20 mouse cellular contexts compared by ENCODE assay signal in genomic region chr17:83308451-83308850, GRCm38 (mm10). TPM values are rescaled to one million over a fixed set of nuclear protein-coding genes. Genes with fewer than 3 reads are reported as not detected.
A peak's percentile ranks its signal among the peaks of the same experiment; 100 is the strongest.
DNase-seq lines count a peak whose midpoint lies in the region; ATAC-seq and TF ChIP-seq lines count a peak whose summit lies in the region.
"Had no signal": no experiment of that assay in that cellular context is flagged by ENCODE, and none has a peak within 500 bp of the region (broad histone marks: within the 10 kb centered on the region; RNA-seq: fewer than 3 reads in every experiment).

No protein-coding gene starts in this region.

- H3K79me2 ChIP-seq in liver, adult 2 months (ENCODE audit: control insufficient read depth, insufficient read depth, low read length) = no peaks in the 10 kb centered on the region

- H3K36me3 ChIP-seq in liver, adult 2 months (ENCODE audit: control insufficient read depth, insufficient read depth, low read length) = no peaks in the 10 kb centered on the region
- H3K36me3 ChIP-seq in liver, embryonic 12.5 days = no peaks in the 10 kb centered on the region
- no peaks in the 10 kb centered on the region for H3K36me3 ChIP-seq in intestine, embryonic 16.5 days (ENCODE audit: control insufficient read depth, insufficient read depth, low read length)
- H3K36me3 ChIP-seq in limb, embryonic 12.5 days = no peaks in the 10 kb centered on the region
- no peaks in the 10 kb centered on the region for H3K36me3 ChIP-seq in stomach, embryonic 15.5 days
- no peaks in the 10 kb centered on the region for H3K36me3 ChIP-seq in midbrain, embryonic 15.5 days (replicated peaks)
- H3K36me3 ChIP-seq in midbrain, embryonic 13.5 days = no peaks in the 10 kb centered on the region
- H3K36me3 ChIP-seq: forebrain, embryonic 15.5 days; heart, embryonic 13.5 days; hindbrain, embryonic 13.5 days; midbrain, embryonic 12.5 days had no signal

- 31% methylated on average over 4 of the region's 4 CpGs for WGBS in liver, adult 2 months
- 50% methylated on average over 4 of the region's 4 CpGs for WGBS in liver, embryonic 12.5 days (ENCODE audit: insufficient replicate concordance)
- 43% methylated on average over 4 of the region's 4 CpGs for WGBS in intestine, embryonic 16.5 days
- 36% methylated on average over 4 of the region's 4 CpGs for WGBS in limb, embryonic 12.5 days
- 61% methylated on average over 4 of the region's 4 CpGs for WGBS in stomach, embryonic 15.5 days
- 46% methylated on average over 4 of the region's 4 CpGs for WGBS in midbrain, embryonic 15.5 days
- whole genome bisulfite sequencing in midbrain, embryonic 13.5 days = 50% methylated on average over 4 of the region's 4 CpGs

- peaks cover 10% of the 10 kb centered on the region for H3K4me1 ChIP-seq in liver, adult 2 months (ENCODE audit: control insufficient read depth, insufficient read depth, low read length)
- peaks cover 38% of the 10 kb centered on the region for H3K4me1 ChIP-seq in liver, embryonic 12.5 days
- peaks cover 30% of the 10 kb centered on the region for H3K4me1 ChIP-seq in intestine, embryonic 16.5 days (ENCODE audit: control insufficient read depth, insufficient read depth, low read length)
- H3K4me1 ChIP-seq in limb, embryonic 12.5 days (replicated peaks) = peaks cover 57% of the 10 kb centered on the region
- H3K4me1 ChIP-seq in stomach, embryonic 15.5 days = peaks cover 17% of the 10 kb centered on the region; the same call in 1 of the 2 replicates
- H3K4me1 ChIP-seq in midbrain, embryonic 15.5 days = peaks cover 10% of the 10 kb centered on the region
- H3K4me1 ChIP-seq in midbrain, embryonic 13.5 days (replicated peaks) = peaks cover 21% of the 10 kb centered on the region

- TF ChIP-seq POLR2A in liver, adult 2 months (IDR thresholded peaks at IDR 0.05; ENCODE audit: extremely low read depth, insufficient read depth, low read length) = no peak

- DNase-seq in liver, adult 2 months (ENCODE audit: extremely low read depth, low read depth, low spot score) = peak; percentile 79
- no peak for DNase-seq in layer of hippocampus, adult 18-20 months (ENCODE audit: low spot score in 2 of 2)
- DNase-seq: adrenal gland, adult 8-10 months; cerebellum, adult 2 months; cerebellum, postnatal 25 days; heart, postnatal 36 days; kidney, adult 9 months; lung, adult 18-20 months; lung, postnatal 14 days; thymus, postnatal 14 days had no signal

- no peak for ATAC-seq in liver, embryonic 12.5 days
- peak; percentile 90 for ATAC-seq in intestine, embryonic 16.5 days
- no peak; the same call in 1 of the 2 replicates for ATAC-seq in limb, embryonic 12.5 days (ENCODE audit: insufficient number of reproducible peaks, insufficient read depth, low FRiP score, low TSS enrichment, low read depth)
- ATAC-seq in stomach, embryonic 15.5 days (ENCODE audit: insufficient read depth, low FRiP score, low read depth) = peak; percentile 34; the same call in 1 of the 2 replicates
- no peak for ATAC-seq in midbrain, embryonic 15.5 days (replicated peaks)
- no peak for ATAC-seq in midbrain, embryonic 13.5 days
- ATAC-seq: forebrain, embryonic 15.5 days had no signal

- H3K9me3 ChIP-seq in liver, embryonic 12.5 days (replicated peaks) = no peaks in the 10 kb centered on the region
- H3K9me3 ChIP-seq in intestine, embryonic 16.5 days (ENCODE audit: control insufficient read depth, low read length) = no peaks in the 10 kb centered on the region
- H3K9me3 ChIP-seq in limb, embryonic 12.5 days = no peaks in the 10 kb centered on the region
- no peaks in the 10 kb centered on the region for H3K9me3 ChIP-seq in stomach, embryonic 15.5 days
- H3K9me3 ChIP-seq in midbrain, embryonic 15.5 days = no peaks in the 10 kb centered on the region
- H3K9me3 ChIP-seq in midbrain, embryonic 13.5 days = no peaks in the 10 kb centered on the region
- H3K9me3 ChIP-seq: forebrain, embryonic 15.5 days; heart, embryonic 13.5 days; hindbrain, embryonic 13.5 days; midbrain, embryonic 12.5 days had no signal

- TF ChIP-seq CTCF in liver, adult 2 months (IDR thresholded peaks at IDR 0.05; ENCODE audit: low read depth, low read length) = no peak

- no peak overlapping the region for H3K4me3 ChIP-seq in liver, adult 2 months (ENCODE audit: insufficient read depth, low read depth, low read length)
- H3K4me3 ChIP-seq in liver, embryonic 12.5 days = no peak overlapping the region
- no peak overlapping the region for H3K4me3 ChIP-seq in intestine, embryonic 16.5 days (ENCODE audit: low read length)
- no peak overlapping the region for H3K4me3 ChIP-seq in limb, embryonic 12.5 days (replicated peaks)
- no peak overlapping the region for H3K4me3 ChIP-seq in stomach, embryonic 15.5 days (replicated peaks)
- H3K4me3 ChIP-seq in midbrain, embryonic 15.5 days = no peak overlapping the region
- H3K4me3 ChIP-seq in midbrain, embryonic 13.5 days (replicated peaks) = no peak overlapping the region
- H3K4me3 ChIP-seq: forebrain, embryonic 15.5 days; heart, embryonic 13.5 days; hindbrain, embryonic 13.5 days; midbrain, embryonic 12.5 days had no signal

- H3K9ac ChIP-seq in liver, adult 2 months (ENCODE audit: low read depth, low read length) = no peak overlapping the region
- H3K9ac ChIP-seq in liver, embryonic 12.5 days = no peak overlapping the region
- 0 out of 2 replicates have a peak overlapping the region, but pooled peaks have one; percentile 27 for H3K9ac ChIP-seq in intestine, embryonic 16.5 days (ENCODE audit: low read depth, low read length)
- no peak overlapping the region for H3K9ac ChIP-seq in limb, embryonic 12.5 days (replicated peaks)
- no peak overlapping the region for H3K9ac ChIP-seq in stomach, embryonic 15.5 days
- H3K9ac ChIP-seq in midbrain, embryonic 15.5 days = no peak overlapping the region
- H3K9ac ChIP-seq in midbrain, embryonic 13.5 days (replicated peaks) = no peak overlapping the region
- H3K9ac ChIP-seq: forebrain, embryonic 15.5 days; heart, embryonic 13.5 days; hindbrain, embryonic 13.5 days; midbrain, embryonic 12.5 days had no signal

- no peak overlapping the region for H3K4me2 ChIP-seq in liver, embryonic 12.5 days
- H3K4me2 ChIP-seq in intestine, embryonic 16.5 days (ENCODE audit: low read depth, low read length) = no peak overlapping the region
- 0 out of 2 replicates have a peak overlapping the region, but pooled peaks have one; percentile 4 for H3K4me2 ChIP-seq in limb, embryonic 12.5 days
- no peak overlapping the region for H3K4me2 ChIP-seq in stomach, embryonic 15.5 days
- no peak overlapping the region for H3K4me2 ChIP-seq in midbrain, embryonic 15.5 days
- no peak overlapping the region for H3K4me2 ChIP-seq in midbrain, embryonic 13.5 days (replicated peaks)
- H3K4me2 ChIP-seq: forebrain, embryonic 15.5 days; heart, embryonic 13.5 days; hindbrain, embryonic 13.5 days; midbrain, embryonic 12.5 days had no signal

- H3K27ac ChIP-seq in liver, adult 2 months (replicated peaks; ENCODE audit: insufficient read depth, low read depth, low read length) = peak overlapping the region; percentile 45; the same call in 1 of the 2 replicates
- H3K27ac ChIP-seq in liver, embryonic 12.5 days = no peak overlapping the region
- H3K27ac ChIP-seq in intestine, embryonic 16.5 days (ENCODE audit: low read length) = peak overlapping the region; percentile 96
- H3K27ac ChIP-seq in limb, embryonic 12.5 days = peak overlapping the region; percentile 75
- peak overlapping the region; percentile 81 for H3K27ac ChIP-seq in stomach, embryonic 15.5 days
- no peak overlapping the region for H3K27ac ChIP-seq in midbrain, embryonic 15.5 days
- no peak overlapping the region for H3K27ac ChIP-seq in midbrain, embryonic 13.5 days
- H3K27ac ChIP-seq: forebrain, embryonic 15.5 days; heart, embryonic 13.5 days; hindbrain, embryonic 13.5 days; midbrain, embryonic 12.5 days had no signal

- no peaks in the 10 kb centered on the region for H3K27me3 ChIP-seq in liver, adult 2 months (ENCODE audit: control insufficient read depth, insufficient read depth, low read length)
- peaks cover 38% of the 10 kb centered on the region for H3K27me3 ChIP-seq in liver, embryonic 12.5 days (replicated peaks)
- no peaks in the 10 kb centered on the region for H3K27me3 ChIP-seq in intestine, embryonic 16.5 days (replicated peaks; ENCODE audit: control insufficient read depth, insufficient read depth, low read length)
- no peaks in the 10 kb centered on the region for H3K27me3 ChIP-seq in limb, embryonic 12.5 days
- no peaks in the 10 kb centered on the region for H3K27me3 ChIP-seq in stomach, embryonic 15.5 days (replicated peaks)
- no peaks in the 10 kb centered on the region for H3K27me3 ChIP-seq in midbrain, embryonic 15.5 days (replicated peaks)
- H3K27me3 ChIP-seq in midbrain, embryonic 13.5 days = peaks cover 10% of the 10 kb centered on the region; the same call in 1 of the 2 replicates
- H3K27me3 ChIP-seq: forebrain, embryonic 15.5 days; heart, embryonic 13.5 days had no signal

RNA-seq across cellular contexts. Expression of gene Eml4, which starts 42.3 kb away (rescaled TPM):
- total RNA-seq in liver, adult 2 months (2014; rRNA removed) = 8.1 and 8.9 TPM in 2 replicates
- 3.2 and 4.1 TPM in 2 replicates for polyA plus RNA-seq in liver, adult 2 months (2012; rRNA removed)
- polyA plus RNA-seq in liver, embryonic 12.5 days (2016; fragmentation: Nextera tagmentation; extraction: Ambion mirVana) = 13.5 and 15.1 TPM in 2 replicates
- polyA plus RNA-seq in intestine, embryonic 16.5 days (2015; fragmentation: Nextera tagmentation; extraction: Ambion mirVana) = 26.3 and 28.8 TPM in 2 replicates
- polyA plus RNA-seq in limb, embryonic 12.5 days (2016; fragmentation: Nextera tagmentation; extraction: Ambion mirVana) = 70.8 and 74.8 TPM in 2 replicates
- polyA plus RNA-seq in stomach, embryonic 15.5 days (2015; fragmentation: Nextera tagmentation; extraction: Ambion mirVana) = 30.5 and 31.1 TPM in 2 replicates
- 10 to 100 TPM; 24.1 to 24.4 TPM for total RNA-seq in layer of hippocampus, adult 18-20 months (2021)
- 34.0 and 35.2 TPM in 2 replicates for polyA plus RNA-seq in midbrain, embryonic 15.5 days (2015; fragmentation: Nextera tagmentation; extraction: Ambion mirVana)
- 29.2 and 35.1 TPM in 2 replicates for polyA plus RNA-seq in midbrain, embryonic 13.5 days (2015; fragmentation: Nextera tagmentation; extraction: Ambion mirVana)

Comparison
In these comparisons a context has a peak if more than half of its experiments do, and no peak if none do; other contexts are left out.
1. H3K27ac ChIP-seq: peak in liver, adult 2 months (single experiment), intestine, embryonic 16.5 days (single experiment), limb, embryonic 12.5 days (single experiment) and stomach, embryonic 15.5 days (single experiment); none in liver, embryonic 12.5 days (single experiment), midbrain, embryonic 15.5 days (single experiment) and midbrain, embryonic 13.5 days (single experiment).
2. ATAC-seq: peak in intestine, embryonic 16.5 days (single experiment) and stomach, embryonic 15.5 days (single experiment); none in liver, embryonic 12.5 days (single experiment), limb, embryonic 12.5 days (single experiment), midbrain, embryonic 15.5 days (single experiment) and midbrain, embryonic 13.5 days (single experiment).